Mouse (Mus musculus): ENCODE measurements around the gene Got2. TPM values are rescaled to one million over a fixed set of nuclear protein-coding genes. Genes with fewer than 3 reads are reported as not detected.
A peak's percentile ranks its signal among the peaks of the same experiment; 100 is the strongest.

Gene Got2
- polyA plus RNA-seq (2015; fragmentation: Nextera tagmentation; extraction: Ambion mirVana) = 217 and 228 TPM in 2 replicates

DNA sequence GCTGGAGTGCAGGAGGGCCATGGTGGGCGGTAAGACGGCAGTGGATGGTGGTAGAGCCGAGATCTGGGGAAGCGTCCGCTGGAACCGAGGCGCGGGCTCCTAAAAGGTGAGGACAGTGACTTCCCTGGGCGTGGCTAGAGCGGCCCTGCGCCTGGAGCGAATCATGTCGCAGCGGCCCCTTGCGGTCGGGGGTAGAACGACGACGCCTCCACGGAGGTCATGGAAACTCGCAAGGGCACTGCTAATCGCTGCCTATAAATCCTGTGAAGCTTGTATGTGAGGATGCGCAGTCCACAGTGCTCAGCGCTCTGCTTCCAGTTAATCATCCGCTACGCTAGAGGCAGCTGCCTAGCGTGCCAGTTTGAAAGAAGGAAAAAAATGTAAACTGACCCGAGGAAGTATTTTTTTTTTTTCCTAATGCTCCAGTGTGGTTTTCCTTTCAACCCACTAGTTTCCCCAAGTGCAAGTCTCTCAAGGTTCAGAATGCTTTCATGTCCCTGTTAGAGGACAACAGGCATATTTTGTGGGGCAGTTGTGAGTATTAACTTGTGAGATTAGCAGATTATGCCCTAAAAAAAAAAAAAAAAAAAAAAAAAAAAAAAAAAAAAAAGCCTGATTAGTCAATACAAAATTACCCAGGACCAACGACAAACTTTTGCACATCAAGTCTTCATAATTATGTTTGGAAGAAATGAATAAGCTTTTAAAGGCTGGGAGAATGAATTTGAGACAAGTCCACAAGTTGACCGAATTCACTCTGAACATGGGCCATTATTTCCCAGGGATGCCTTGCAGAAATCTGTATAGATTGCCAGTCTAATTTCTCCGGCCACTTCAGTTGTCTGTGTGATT is at the start of gene Got2:
Got2 (minus strand) TSS at position 263 of the 852 bp plus-strand sequence.
- Histone ChIP-seq H3K4me1 (ENCODE audit: control insufficient read depth, insufficient read depth, low read length) (peaks cover 20% of the 10 kb centered on the region), H3K27ac (ENCODE audit: low read length) (peak within 1 kb of the TSS; percentile 82), H3K9ac (ENCODE audit: low read depth, low read length) (peak within 1 kb of the TSS; percentile 93), H3K27me3 (ENCODE audit: control insufficient read depth, insufficient read depth, low read depth, low read length) (no peaks in the 10 kb centered on the region), H3K9me3 (replicated peaks; ENCODE audit: control insufficient read depth, low read length, poor library complexity, severe bottlenecking) (no peaks in the 10 kb centered on the region), H3K36me3 (ENCODE audit: control insufficient read depth, insufficient read depth, low read length) (no peaks in the 10 kb centered on the region), H3K4me2 (ENCODE audit: low read length) (peak within 1 kb of the TSS; percentile 73), H3K4me3 (ENCODE audit: low read depth, low read length) (peak within 1 kb of the TSS; percentile 96)
- ATAC-seq = peak; percentile 90
- WGBS = 8% methylated on average over 30 of the region's 31 CpGs

DNA sequence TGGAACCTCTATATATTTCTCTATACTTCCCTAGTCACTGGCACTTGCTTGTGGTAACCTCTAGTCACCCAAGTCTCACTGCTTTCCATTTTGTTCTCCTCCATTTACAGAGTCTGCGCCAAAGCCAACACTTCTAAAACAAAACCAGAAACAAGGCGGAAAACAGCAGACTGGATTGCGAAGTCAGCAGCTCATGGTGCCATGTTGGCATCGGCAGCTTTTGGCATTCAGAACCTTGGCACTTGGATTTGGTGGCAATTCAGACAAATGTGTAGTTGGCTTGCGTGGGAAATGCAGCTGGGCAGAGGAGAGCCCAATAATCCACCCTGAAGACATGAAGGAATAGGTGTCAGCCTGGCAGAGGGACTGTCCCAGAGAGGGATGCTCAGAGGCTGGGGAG is 44.5 kb upstream of the Got2 start:
- Histone ChIP-seq H3K27ac (ENCODE audit: low read length) (no peak overlapping the region), H3K9me3 (replicated peaks; ENCODE audit: control insufficient read depth, low read length, poor library complexity, severe bottlenecking) (no peaks in the 10 kb centered on the region), H3K27me3 (ENCODE audit: control insufficient read depth, insufficient read depth, low read depth, low read length) (no peaks in the 10 kb centered on the region), H3K36me3 (ENCODE audit: control insufficient read depth, insufficient read depth, low read length) (no peaks in the 10 kb centered on the region), H3K9ac (ENCODE audit: low read depth, low read length) (no peak overlapping the region), H3K4me1 (ENCODE audit: control insufficient read depth, insufficient read depth, low read length) (no peaks in the 10 kb centered on the region), H3K4me2 (ENCODE audit: low read length) (no peak overlapping the region), H3K4me3 (ENCODE audit: low read depth, low read length) (no peak overlapping the region)
- no peak for ATAC-seq
- WGBS = 97% methylated on average over 5 of the region's 5 CpGs

DNA sequence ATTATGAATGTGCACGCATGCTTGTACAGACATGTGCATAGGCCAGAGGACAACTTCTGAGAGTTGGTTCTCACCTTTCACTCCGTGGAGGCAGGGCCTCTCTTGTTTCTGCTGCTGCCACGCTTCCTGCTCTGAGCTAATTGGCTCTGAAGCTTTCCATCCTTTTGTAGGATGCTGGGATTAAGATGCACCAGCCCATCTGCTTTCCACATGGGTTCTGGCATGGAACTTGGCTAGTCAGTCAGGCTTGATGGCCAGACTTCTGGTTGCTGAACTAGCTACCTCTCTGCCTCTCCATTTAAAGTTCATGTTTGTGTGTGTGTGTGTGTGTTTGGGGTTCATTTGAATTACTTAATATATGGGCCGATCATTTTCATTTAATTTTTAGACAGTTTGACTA is 41.5 kb upstream of the Got2 start:
- H3K27ac ChIP-seq (ENCODE audit: low read length) = no peak overlapping the region

DNA sequence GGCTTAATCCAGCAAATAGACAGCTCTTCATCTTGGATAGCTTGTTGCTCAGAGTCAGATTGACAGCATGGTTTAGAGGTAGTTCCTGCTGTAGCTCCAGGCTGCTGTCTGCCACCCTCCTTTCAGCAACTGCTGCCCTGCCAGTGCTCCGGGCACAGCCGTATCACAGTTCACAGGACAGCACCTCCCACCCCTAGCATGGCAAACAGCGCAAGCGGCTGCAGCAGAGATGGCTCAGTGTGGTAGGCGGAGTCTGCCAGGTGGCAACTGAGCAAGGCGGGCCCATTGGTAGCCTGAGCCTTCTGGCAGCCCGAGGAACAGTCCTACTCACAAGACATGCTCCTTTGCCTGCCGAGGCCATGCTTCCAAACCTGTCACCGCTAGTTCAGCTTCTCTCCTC is 27.8 kb upstream of the Got2 start:
- ATAC-seq = peak; percentile 75
- no peaks in the 10 kb centered on the region for H3K27me3 ChIP-seq (ENCODE audit: control insufficient read depth, insufficient read depth, low read depth, low read length)
- peak overlapping the region; percentile 50 for H3K9ac ChIP-seq (ENCODE audit: low read depth, low read length)
- H3K27ac ChIP-seq (ENCODE audit: low read length) = no peak overlapping the region
- WGBS = 2% methylated on average over 9 of the region's 9 CpGs
- no peaks in the 10 kb centered on the region for H3K36me3 ChIP-seq (ENCODE audit: control insufficient read depth, insufficient read depth, low read length)
- peak overlapping the region; percentile 72 for H3K4me2 ChIP-seq (ENCODE audit: low read length)
- peaks cover 5% of the 10 kb centered on the region; the same call in 1 of the 2 replicates for H3K4me1 ChIP-seq (ENCODE audit: control insufficient read depth, insufficient read depth, low read length)
- H3K9me3 ChIP-seq (replicated peaks; ENCODE audit: control insufficient read depth, low read length, poor library complexity, severe bottlenecking) = no peaks in the 10 kb centered on the region
- peak overlapping the region; percentile 35 for H3K4me3 ChIP-seq (ENCODE audit: low read depth, low read length)

More for the DNA sequence above, 41.5 kb upstream of the Got2 start:
- Histone ChIP-seq H3K4me3 (ENCODE audit: low read depth, low read length) (no peak overlapping the region), H3K9me3 (replicated peaks; ENCODE audit: control insufficient read depth, low read length, poor library complexity, severe bottlenecking) (no peaks in the 10 kb centered on the region), H3K9ac (ENCODE audit: low read depth, low read length) (no peak overlapping the region), H3K27me3 (ENCODE audit: control insufficient read depth, insufficient read depth, low read depth, low read length) (no peaks in the 10 kb centered on the region), H3K4me1 (ENCODE audit: control insufficient read depth, insufficient read depth, low read length) (no peaks in the 10 kb centered on the region), H3K4me2 (ENCODE audit: low read length) (no peak overlapping the region), H3K36me3 (ENCODE audit: control insufficient read depth, insufficient read depth, low read length) (no peaks in the 10 kb centered on the region)
- ATAC-seq = no peak
- WGBS = 44% methylated on average over 4 of the region's 4 CpGs

DNA sequence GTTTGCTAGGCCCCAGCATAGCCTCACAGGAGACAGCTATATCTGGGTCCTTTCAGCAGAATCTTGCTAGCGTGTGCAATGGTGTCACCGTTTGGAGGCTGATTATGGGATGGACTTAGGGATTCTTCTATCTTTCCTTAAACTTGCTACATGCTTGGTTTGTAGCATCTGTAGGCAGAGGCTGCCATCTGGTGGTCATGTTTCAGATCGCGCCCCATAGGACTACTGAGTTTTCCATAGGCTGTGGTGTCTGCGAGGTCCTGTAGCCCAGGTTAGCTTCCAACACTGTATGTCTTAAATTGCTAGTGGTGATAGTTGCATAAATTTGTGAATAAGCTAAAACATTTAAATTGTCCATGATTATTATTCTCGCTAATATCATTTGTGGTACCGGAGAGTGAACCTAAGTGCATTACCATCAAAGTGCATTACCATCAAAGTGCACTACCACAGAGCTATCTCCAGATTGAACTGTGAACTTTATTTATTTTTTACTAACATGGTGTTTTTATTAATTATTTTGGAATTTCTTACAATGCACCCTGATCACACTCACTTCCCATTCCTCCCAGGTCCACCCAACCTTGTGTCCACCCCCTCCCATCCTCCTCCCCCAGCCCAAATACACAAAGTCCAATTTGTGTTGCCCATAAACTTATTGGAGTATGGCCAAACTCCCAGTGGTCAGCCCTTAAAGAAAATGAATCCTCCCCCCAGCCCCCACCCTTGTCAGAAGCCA is 26.7 kb upstream of the Got2 start:
- H3K36me3 ChIP-seq (ENCODE audit: control insufficient read depth, insufficient read depth, low read length) = no peaks in the 10 kb centered on the region
- no peak overlapping the region for H3K9ac ChIP-seq (ENCODE audit: low read depth, low read length)
- no peak overlapping the region for H3K4me3 ChIP-seq (ENCODE audit: low read depth, low read length)
- peaks cover 5% of the 10 kb centered on the region; the same call in 1 of the 2 replicates for H3K4me1 ChIP-seq (ENCODE audit: control insufficient read depth, insufficient read depth, low read length)
- ATAC-seq = peak; percentile 89
- no peaks in the 10 kb centered on the region for H3K27me3 ChIP-seq (ENCODE audit: control insufficient read depth, insufficient read depth, low read depth, low read length)
- no peak overlapping the region for H3K4me2 ChIP-seq (ENCODE audit: low read length)
- no peaks in the 10 kb centered on the region for H3K9me3 ChIP-seq (replicated peaks; ENCODE audit: control insufficient read depth, low read length, poor library complexity, severe bottlenecking)
- H3K27ac ChIP-seq (ENCODE audit: low read length) = no peak overlapping the region
- WGBS = 8% methylated on average over 7 of the region's 7 CpGs

DNA sequence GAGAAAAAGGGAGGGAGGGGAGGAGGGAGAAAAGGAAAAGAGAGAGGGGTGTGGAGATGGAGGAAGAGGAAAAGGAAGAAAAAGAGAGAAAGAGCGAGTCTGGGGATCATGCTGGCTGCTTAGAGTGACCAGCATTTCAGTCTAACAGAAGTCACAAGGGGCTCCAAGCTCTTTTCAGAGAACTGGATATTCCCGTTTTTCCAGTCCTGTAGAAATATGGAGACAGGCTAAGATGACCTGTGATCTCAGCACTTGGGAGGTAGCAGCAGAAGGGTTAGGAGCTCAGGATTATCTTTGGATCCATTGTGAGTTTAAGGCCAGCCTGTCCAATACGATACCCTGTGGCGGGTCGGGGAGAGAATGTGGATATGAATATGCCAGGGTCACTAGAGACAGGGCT is 22.9 kb upstream of the Got2 start:
- Histone ChIP-seq H3K36me3 (ENCODE audit: control insufficient read depth, insufficient read depth, low read length) (no peaks in the 10 kb centered on the region), H3K9me3 (replicated peaks; ENCODE audit: control insufficient read depth, low read length, poor library complexity, severe bottlenecking) (no peaks in the 10 kb centered on the region), H3K9ac (ENCODE audit: low read depth, low read length) (no peak overlapping the region), H3K4me2 (ENCODE audit: low read length) (no peak overlapping the region), H3K27me3 (ENCODE audit: control insufficient read depth, insufficient read depth, low read depth, low read length) (no peaks in the 10 kb centered on the region), H3K4me1 (ENCODE audit: control insufficient read depth, insufficient read depth, low read length) (peaks cover 2% of the 10 kb centered on the region; the same call in 1 of the 2 replicates), H3K4me3 (ENCODE audit: low read depth, low read length) (no peak overlapping the region), H3K27ac (ENCODE audit: low read length) (no peak overlapping the region)
- ATAC-seq = no peak
- 86% methylated on average over 5 of the region's 5 CpGs for WGBS

DNA sequence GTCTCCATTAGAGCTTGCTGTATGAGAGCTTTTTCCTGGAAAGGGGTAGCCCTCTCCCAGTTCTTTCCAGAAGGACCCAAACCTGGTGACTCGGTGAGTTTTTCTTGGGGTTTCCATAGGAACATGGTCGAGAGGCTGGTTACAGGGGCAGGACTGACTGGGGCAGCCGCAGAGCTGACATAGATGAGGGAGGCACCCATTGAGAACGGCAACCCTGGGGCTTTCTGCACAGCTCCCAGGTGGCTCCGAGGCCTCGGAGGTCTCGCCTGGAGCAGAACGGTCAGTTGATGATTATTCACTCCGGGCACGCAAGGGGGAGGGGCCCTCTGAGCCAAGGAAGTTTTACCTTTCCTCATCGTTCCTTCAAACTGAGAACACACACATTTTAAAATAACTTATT is 19.5 kb upstream of the Got2 start:
- 78% methylated on average over 11 of the region's 11 CpGs for WGBS
- no peak overlapping the region for H3K4me3 ChIP-seq (ENCODE audit: low read depth, low read length)
- H3K27ac ChIP-seq (ENCODE audit: low read length) = no peak overlapping the region

DNA sequence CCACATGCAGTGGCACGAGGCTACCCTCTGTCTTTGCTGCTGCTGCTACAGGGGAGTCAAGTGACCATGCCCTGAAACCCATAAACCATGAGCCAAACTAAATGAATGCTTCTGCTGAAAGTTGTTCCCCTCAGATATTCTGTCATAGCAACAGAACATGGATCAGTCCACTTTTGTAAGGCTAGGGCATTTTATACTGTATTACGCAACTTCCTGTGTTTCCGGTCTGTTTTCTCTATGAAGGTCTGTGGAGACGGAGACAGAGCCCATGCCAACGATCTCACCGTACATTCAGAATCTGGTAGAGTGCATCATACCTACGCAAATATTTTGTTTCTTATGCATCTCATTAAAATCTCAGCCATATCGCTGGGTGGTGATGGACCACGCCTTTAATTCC is 18.4 kb upstream of the Got2 start:
- no peak overlapping the region for H3K4me3 ChIP-seq (ENCODE audit: low read depth, low read length)
- H3K36me3 ChIP-seq (ENCODE audit: control insufficient read depth, insufficient read depth, low read length) = no peaks in the 10 kb centered on the region
- 94% methylated on average over 9 of the region's 9 CpGs for WGBS
- no peak for ATAC-seq
- H3K9me3 ChIP-seq (replicated peaks; ENCODE audit: control insufficient read depth, low read length, poor library complexity, severe bottlenecking) = no peaks in the 10 kb centered on the region
- H3K4me1 ChIP-seq (ENCODE audit: control insufficient read depth, insufficient read depth, low read length) = no peaks in the 10 kb centered on the region
- no peak overlapping the region for H3K4me2 ChIP-seq (ENCODE audit: low read length)
- H3K27ac ChIP-seq (ENCODE audit: low read length) = no peak overlapping the region
- no peak overlapping the region for H3K9ac ChIP-seq (ENCODE audit: low read depth, low read length)
- H3K27me3 ChIP-seq (ENCODE audit: control insufficient read depth, insufficient read depth, low read depth, low read length) = no peaks in the 10 kb centered on the region

More for the DNA sequence above, 19.5 kb upstream of the Got2 start:
- H3K4me1 ChIP-seq (ENCODE audit: control insufficient read depth, insufficient read depth, low read length) = no peaks in the 10 kb centered on the region
- H3K27me3 ChIP-seq (ENCODE audit: control insufficient read depth, insufficient read depth, low read depth, low read length) = no peaks in the 10 kb centered on the region
- H3K4me2 ChIP-seq (ENCODE audit: low read length) = no peak overlapping the region
- no peaks in the 10 kb centered on the region for H3K36me3 ChIP-seq (ENCODE audit: control insufficient read depth, insufficient read depth, low read length)
- no peak overlapping the region for H3K9ac ChIP-seq (ENCODE audit: low read depth, low read length)
- no peaks in the 10 kb centered on the region for H3K9me3 ChIP-seq (replicated peaks; ENCODE audit: control insufficient read depth, low read length, poor library complexity, severe bottlenecking)
- ATAC-seq = no peak

DNA sequence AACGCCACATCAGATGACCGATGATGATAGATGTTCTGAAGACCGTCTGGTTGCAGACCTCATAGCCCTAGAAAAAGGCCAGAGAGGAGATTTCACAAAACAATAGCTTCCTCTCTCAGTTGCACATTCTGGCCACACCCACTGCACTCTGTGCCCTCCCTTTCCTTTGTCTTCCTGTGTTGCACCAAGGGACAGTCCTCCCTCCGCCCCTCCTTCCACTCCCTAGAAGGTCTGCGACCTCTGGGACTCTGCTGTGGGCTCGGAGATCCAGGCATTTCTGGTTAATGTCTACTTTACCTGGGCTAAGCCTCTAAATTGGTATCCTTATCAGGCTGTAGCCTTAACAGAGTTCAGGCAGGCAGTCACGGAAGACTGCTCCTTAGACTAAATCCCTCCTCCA is 13.5 kb upstream of the Got2 start:
- H3K27me3 ChIP-seq (ENCODE audit: control insufficient read depth, insufficient read depth, low read depth, low read length) = no peaks in the 10 kb centered on the region
- WGBS = 22% methylated on average over 6 of the region's 7 CpGs
- H3K4me2 ChIP-seq (ENCODE audit: low read length) = no peak overlapping the region
- H3K27ac ChIP-seq (ENCODE audit: low read length) = no peak overlapping the region
- H3K9me3 ChIP-seq (replicated peaks; ENCODE audit: control insufficient read depth, low read length, poor library complexity, severe bottlenecking) = no peaks in the 10 kb centered on the region
- no peaks in the 10 kb centered on the region for H3K36me3 ChIP-seq (ENCODE audit: control insufficient read depth, insufficient read depth, low read length)
- H3K4me3 ChIP-seq (ENCODE audit: low read depth, low read length) = no peak overlapping the region
- H3K9ac ChIP-seq (ENCODE audit: low read depth, low read length) = no peak overlapping the region
- H3K4me1 ChIP-seq (ENCODE audit: control insufficient read depth, insufficient read depth, low read length) = no peaks in the 10 kb centered on the region
- no peak for ATAC-seq
